Mouse (Mus musculus): Measurements from ENCODE around the gene Radil.

- TF ChIP-seq CTCF (IDR thresholded peaks at IDR 0.05) (no peak), POLR2A (IDR thresholded peaks at IDR 0.05; ENCODE audit: insufficient read depth, low read depth, low read length) (no peak), EP300 (IDR thresholded peaks at IDR 0.05; ENCODE audit: insufficient read depth, low read depth, low read length) (no peak)
These were observed 99.1 kb downstream of the Radil start for GRCm38 (mm10) chr5:142451759-142452158.
